Mouse (Mus musculus) adrenal gland, adult (tissue): ENCODE measurements at regions not wholly inside any gene's neighbourhood (a gene's known extent, or its start where the extent isn't known, plus 50 kb on each side); places are given as distances from the start of the nearest gene placed in this dataset.
A peak's percentile ranks its signal among the peaks of the same experiment; 100 is the strongest.
"Not testable (repeated sequence)": the region's sequence is repeated elsewhere in the genome, so short reads cannot be mapped to it uniquely, and the experiment has no call there.

Experiments used
- DNase-seq, 2 experiments: peaks; one replicate each; pipeline ENCODE4 v3.0.0; 2022 to 2023; ENCODE audit warnings: low spot score in 1 of 2; ENCODE audit not compliant: inconsistent age in 2 of 2

- not testable (repeated sequence) for DNase-seq
Observed at GRCm38 (mm10) chr17:6489926-6490564, 60.1 kb downstream of the Dynlt1b start.

- not testable (repeated sequence) for DNase-seq
Observed at GRCm38 (mm10) chr17:6490565-6490935, 60.6 kb downstream of the Dynlt1b start.

DNA sequence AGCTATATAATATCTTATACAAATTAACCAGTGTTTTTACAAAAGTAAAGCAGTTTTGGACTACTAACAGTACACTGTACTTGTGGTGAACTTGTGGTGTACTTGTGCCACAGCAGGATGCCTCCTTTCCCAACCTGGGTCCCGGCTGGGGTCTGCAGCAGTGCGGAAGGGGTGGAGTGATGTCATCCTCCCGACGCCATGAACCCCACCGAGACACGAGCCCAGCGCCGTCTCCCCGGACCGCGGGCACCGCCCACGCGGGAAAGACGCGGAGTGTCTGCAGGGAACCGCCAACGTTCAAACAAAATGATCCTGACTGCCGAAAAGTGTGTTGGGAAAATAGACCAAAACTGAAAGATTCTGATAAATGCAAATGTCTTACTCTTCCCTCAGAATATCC is 62.6 kb downstream of the Dynlt1b start:
- DNase-seq: peak; percentile 24 to 34

DNA sequence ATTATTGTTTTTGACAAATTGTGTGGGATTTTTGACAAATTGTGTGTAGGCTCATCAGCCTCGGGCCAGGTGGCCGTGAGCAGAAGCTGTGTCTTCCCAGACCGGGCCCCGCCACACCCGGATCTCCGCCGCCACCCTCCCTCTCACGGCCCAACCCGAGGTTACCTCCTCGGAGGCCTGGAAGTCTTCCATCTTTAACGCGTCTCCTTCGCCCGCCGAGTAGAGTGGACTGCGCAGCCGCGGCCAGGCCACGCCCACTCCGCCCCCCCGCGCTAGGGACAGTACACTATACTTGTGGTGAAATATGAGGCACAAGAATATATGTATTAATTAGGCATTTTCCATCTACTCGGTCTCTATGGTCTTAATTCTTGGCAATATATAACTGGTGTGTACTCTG is 63.0 kb downstream of the Dynlt1b start:
- DNase-seq: peak; percentile 80 to 92

DNA sequence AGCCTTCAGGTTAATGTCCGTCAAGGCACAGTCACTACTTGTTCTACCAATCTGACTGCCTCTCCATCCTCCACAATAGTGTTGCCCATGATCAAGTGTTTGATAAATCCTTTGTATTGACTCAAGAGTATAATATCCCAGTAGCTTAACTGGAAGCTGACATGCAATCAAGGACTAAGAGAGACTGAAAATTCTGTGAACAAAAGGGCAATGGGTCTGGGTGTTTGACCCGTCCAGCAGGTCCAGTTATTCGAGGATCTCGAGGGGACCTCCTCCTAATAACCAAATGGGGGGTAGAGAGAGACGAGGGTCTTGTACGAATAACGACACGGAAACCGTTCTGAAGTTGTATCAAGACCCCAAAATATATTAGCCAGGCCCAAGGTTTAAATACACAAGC is 66.6 kb downstream of the Dynlt1b start:
- DNase-seq: not testable (repeated sequence)

DNA sequence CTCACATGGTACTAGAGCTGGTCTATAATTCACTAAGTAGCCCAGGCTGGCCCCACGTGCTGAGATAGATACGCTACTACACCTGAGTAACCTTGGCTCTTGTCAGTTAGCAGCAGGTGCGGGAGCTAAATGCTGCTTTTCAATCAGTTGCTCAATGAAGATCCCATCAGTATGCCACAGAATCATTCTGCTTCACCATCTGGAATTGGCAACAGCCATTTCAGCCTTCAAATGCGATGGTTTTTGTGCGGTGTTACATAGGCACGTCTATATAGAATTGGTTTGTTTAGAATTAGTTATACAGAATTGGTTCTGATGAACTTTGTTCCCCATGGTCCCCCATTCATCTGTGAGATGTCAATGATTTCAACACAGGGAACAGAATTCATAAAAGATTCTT is 72.8 kb downstream of the Dynlt1b start:
- DNase-seq: not testable (repeated sequence)

GRCm38 (mm10) chr17:6505896-6506295 is 76.0 kb downstream of the Dynlt1b start:
- not testable (repeated sequence) for DNase-seq

GRCm38 (mm10) chr17:6515128-6515527 is 85.2 kb downstream of the Dynlt1b start:
- not testable (repeated sequence) for DNase-seq

DNA sequence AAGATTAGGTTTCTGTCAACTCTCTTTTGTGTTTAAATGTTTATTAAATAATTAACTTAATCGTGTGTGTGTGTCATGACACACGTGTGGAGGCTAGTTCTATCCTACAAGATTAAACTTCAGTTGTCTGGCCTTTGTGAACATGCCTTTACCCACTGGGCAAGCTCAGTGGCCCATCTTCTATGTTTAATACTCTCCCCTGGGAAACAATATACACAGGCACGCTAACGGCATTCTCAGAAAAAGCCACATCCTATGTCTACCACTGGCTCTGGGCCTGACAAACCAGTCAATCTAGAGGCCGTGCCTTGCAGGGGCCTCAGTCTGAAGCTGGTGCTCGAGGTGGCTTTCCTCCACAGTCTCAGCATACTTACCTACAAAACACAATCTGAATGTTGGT is 82.4 kb upstream of the Dynlt1c start:
- not testable (repeated sequence) for DNase-seq

DNA sequence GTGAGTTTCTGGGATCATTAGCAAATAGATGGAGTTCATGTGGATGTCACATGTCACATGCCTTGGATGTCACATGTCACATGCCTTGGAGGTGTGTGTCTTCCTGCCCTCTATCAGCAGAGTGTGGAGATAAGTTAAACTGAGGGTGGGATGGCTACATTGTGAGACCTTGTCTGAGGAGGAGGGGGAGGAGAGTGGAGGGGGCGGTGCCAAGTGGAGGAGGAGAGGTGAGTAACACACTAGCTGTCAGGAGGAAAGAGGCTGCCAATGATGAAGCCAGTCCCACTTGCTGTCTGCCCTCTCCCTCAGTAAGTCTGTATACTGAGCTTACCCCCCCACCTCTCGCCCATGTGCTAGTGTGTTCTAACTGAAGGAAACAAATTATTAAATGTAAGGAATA is 81.5 kb upstream of the Dynlt1c start:
- not testable (repeated sequence) for DNase-seq

- not testable (repeated sequence) for DNase-seq
Observed at GRCm38 (mm10) chr17:6520751-6521150, 80.7 kb upstream of the Dynlt1c start.

DNA sequence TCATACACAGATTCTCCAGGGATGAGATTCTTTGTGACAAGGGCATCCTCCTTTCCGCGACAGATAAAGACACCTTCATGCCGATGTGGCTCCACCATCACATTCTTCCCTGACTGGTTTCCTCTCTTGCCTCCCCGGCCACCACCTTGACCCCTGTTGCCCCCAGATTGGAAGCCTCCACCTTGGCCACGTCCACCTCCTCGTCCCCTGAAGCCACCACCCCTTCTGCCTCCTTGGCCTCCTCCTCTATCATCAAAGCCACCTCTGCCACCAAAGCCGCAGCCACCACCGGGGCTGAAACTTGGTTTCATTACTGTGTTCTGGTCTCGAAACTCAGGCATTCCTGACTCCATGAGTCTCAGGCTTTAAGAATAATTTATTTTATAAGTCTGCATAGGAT is 79.3 kb upstream of the Dynlt1c start:
- not testable (repeated sequence) for DNase-seq

DNA sequence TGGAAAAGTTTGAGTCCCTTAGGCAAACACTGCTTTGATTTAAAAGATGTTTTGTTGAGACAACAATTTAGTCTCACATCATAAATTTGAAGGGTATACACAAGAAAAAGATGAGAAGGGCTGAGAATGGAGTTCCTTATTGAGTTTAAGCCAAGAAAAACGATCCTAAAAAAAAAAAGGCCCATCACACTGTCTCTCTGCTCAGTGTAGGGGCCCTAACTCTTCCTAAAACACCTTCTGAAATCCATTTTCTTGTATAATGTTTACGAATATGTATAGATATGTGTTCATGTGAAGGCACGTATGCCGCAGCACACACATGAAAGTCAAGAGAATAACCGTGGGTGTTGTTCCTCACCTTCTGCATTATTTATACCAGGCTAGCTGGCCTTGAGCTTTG is 62.7 kb upstream of the Dynlt1c start:
- not testable (repeated sequence) for DNase-seq

- not testable (repeated sequence) for DNase-seq
Observed at GRCm38 (mm10) chr17:6547064-6547760, 54.3 kb upstream of the Dynlt1c start.

GRCm38 (mm10) chr17:6547937-6548336 is 53.5 kb upstream of the Dynlt1c start:
- not testable (repeated sequence) for DNase-seq
